Mouse (Mus musculus) olfactory bulb, adult 2 months (tissue): ENCODE measurements around the gene Kpna3.

Experiments used
- CTCF ChIP-seq: fragments of 200-500 bp; IDR thresholded peaks from 2 replicates; pipeline ENCODE4 v1.5.1; 2012; ENCODE audit warnings: low read depth, mild to moderate bottlenecking, low read length, moderate library complexity; ENCODE audit not compliant: insufficient read depth
- POLR2A ChIP-seq: fragments of 200-500 bp; IDR thresholded peaks from 2 replicates; pipeline ENCODE4 v1.6.1; 2012; ENCODE audit warnings: mild to moderate bottlenecking, low read depth, low read length, moderate library complexity; ENCODE audit not compliant: insufficient read depth

DNA sequence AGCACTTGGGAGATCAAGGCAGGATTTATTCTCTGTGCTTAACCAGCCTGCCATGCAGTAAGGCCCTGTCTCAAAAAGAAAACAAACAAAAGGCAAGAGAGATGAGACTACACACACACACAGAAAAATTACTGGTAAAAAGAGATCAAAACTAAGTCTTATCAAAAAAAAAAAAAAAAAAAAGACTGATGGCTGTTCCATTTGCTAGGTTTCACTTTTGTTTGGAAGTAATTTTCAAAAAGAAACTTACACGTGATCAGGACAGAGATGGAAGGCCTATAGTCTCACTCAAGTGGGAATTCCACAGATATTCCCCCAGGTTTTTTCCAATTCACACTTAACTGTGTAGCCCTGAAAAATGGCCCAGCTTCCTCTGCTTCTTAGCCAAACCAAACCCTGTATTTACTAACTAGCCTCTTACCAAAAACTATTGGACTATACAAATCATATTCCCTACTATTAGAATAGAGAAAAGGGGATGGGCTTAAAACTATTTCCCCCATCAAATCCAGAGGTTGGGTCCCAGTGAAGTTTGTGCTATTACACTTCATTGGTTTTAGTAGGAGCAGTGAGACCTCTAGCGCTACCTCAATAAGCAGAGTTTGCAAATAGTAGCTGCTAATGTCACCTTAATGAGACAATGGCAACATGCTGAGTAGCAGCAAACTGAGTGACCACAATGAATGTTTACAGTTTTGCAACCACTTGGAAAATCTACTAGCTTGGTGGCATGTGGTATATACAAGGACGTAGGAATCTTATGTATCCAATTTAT, 1.3 kb downstream of the Kpna3 start:
- TF ChIP-seq CTCF, result no peak
- no peak for TF ChIP-seq POLR2A
